Mouse (Mus musculus) adipocyte (in vitro differentiated cells): ENCODE measurements around the gene Clec4d.
"Not testable (repeated sequence)": the region's sequence is repeated elsewhere in the genome, so short reads cannot be mapped to it uniquely, and the experiment has no call there.

Experiments used
- DNase-seq: peaks from one replicate; pipeline ENCODE4 v3.0.0-alpha.2; 2016; ENCODE audit warnings: low spot score

The Clec4d gene

GRCm38 (mm10) chr6:123261555-123262161 is at the start of gene Clec4d:
TSS of gene Clec4d (plus strand) at chr6:123262111.
- no peak for DNase-seq

DNA sequence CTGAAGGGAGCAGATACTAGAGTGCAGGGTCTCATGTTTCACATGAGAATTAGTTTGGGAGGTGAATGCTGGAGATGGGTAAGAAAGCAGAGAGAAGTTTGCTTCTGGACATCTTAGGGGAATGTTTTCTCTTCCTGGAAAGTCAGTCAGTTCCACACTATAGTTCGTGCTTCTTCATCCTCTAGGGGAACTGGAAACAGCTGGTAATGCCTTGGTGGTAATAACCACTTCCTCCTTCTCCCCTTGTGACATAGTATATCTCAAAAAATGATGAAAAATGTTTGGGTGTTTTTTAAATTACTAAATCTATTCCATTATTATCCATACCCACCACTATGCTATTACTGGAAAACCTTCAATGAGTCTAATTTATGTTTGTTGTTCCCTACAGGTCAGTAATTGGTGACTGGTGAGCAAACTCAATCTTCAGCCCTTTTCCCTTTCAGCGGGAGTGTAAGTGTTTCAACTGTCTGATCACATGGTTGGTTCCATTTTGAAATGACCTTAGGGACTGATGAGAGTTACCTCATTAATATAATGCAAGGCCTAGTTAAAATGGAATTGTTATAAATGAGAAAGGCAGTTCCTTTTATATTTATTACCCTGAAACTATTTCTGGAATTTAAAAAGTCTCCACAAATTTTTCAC is 34.3 kb upstream of the Clec4d start:
- DNase-seq: no peak

- no peak for DNase-seq
These were observed 32.3 kb upstream of the Clec4d start, which contains the start of gene Clec4n for GRCm38 (mm10) chr6:123229644-123230043. TSS of gene Clec4n (plus strand) at chr6:123229843.

DNA sequence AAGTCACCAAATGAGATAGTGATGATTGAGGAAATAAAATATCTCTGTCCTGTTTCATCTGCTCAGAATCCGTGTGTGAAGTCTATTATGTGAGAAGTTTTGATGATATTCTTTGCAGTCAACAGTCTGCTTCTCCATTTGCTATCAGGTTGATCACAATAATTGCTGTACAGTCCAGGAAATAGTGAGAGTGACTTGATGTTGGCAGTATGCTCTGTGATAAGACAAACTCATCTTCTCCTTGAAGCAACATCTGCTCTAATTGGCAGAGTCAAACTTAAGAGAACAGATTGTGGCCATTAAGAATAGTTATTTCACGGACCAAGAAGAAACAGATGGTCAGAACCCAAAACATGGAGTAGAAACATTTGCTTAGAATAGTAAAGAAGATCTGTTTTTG is 30.8 kb upstream of the Clec4d start:
- DNase-seq: no peak

- no peak for DNase-seq
These were observed 24.3 kb upstream of the Clec4d start for GRCm38 (mm10) chr6:123237582-123237981.

DNA sequence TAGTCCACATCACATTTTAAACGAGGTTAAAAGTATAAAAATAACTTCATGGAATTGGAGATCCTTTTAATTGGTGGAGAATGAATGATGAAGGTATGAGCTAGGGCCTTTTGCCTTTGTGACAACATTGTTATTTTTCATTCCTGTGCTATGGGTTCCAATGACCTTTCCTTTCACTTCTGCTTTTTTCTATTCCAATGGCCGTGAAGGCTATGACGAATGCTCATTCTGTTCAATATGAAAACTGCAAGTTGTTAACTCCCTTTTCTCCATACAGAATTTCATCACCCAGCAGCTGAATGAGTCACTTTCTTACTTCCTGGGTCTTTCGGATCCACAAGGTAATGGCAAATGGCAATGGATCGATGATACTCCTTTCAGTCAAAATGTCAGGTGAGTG is 17.7 kb upstream of the Clec4d start:
- DNase-seq: no peak

DNA sequence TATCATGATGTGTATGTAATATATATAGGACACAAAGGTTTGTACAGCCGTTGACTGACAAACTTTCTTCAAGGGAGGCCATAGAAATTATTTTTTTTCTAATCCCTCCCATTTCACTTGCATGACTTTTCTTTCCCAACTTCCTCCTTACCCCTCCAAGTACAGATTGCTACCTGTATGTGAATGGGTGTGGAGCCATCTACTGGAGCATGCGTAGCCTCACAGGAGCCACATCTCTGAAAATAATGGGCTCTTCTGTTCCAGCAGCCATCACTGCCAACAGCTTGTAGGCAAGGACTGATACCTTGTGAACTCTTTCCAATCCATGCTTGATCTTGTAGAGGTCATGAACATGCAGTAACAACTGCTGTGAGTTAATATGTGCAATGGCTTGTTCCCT is 13.0 kb upstream of the Clec4d start:
- DNase-seq: not testable (repeated sequence)

GRCm38 (mm10) chr6:123252735-123253134 is 9.2 kb upstream of the Clec4d start:
- DNase-seq: no peak

GRCm38 (mm10) chr6:123258946-123259345 is 3.0 kb upstream of the Clec4d start:
- no peak for DNase-seq

DNA sequence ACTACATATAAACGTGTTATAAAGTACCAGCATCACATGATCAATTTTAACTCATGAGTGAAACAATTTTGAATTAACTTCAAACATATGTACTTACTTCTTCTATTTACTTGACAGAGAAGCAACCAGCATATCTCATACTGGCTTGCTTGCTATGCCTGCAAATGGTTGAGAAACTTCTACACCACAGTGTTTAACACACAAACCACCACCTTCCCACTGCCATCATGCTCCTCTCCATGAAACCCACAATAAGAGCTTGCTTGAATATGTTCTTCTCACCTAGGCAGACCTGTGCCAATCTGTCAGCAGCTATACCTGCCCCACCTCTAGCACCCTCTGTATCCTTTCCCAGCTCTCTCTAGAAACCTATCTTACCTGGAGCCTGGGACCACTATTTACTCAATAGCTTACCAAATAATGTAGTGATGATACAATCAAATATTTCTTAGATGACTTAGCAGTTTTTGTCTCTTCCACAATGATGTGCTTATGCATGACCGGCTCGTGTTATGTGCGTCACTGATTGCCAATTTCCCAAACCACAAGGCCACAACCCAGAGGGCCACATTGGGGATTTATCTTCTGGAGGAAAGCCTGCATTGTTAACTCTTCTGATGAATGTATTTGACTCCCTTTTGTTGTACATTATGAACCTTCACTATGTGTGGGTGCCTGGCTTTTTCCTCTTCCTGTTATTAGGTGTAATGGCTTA is 1.9 kb upstream of the Clec4d start:
- DNase-seq: no peak

DNA sequence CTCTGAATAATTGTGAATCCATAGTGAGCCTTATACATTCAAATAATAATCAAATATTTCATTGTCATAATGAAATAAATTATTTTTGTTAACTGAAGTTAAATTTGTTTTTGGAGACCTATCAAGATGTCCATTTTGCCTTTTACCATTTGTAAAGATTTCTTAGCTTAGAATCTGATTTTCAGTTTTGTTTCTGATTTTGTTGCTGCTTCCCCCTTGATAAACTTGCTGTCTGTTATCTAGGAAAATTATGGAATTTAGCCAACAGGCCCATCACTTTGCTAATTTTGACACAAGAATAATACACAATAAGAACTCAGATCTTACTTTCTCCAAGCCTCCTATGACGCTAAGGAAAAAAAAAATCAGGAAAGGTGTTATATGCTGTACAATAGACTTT is 1.0 kb upstream of the Clec4d start:
- no peak for DNase-seq

DNA sequence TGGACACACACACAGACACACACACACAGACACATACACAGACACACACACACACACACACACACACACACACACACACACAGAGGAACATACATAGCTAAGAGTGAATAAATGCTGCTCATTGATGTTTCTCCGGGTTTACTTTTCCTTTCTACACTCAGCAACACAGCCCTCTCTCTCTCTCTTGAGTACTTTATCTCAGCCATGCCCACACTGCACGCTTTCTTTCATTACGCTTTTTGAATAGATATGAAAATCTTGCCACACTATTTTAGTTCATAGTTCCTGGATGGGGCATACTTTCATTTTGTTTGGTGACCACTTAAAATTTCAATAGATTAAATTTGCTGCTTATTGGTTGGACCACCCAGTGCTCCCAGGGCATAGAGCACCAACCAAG is 2.3 kb downstream of the Clec4d start:
- DNase-seq: no peak

DNA sequence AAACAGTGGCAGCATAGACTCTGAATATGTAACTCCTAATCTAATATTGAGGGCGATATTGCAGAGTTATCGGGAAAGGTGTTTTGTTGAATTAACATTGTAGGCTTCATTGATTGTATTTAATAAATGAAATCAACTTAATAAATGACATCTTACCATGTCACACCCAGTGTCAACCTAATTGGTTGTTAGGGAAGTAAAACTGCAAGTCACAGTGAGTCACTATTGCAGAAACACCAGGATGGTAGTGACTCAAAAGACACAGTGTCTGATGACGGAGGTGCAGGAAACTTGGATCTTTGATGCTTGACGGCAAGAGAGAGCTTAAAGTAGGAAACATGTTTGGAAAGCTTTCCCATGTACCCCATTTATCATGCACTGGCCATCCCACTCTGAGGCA is 3.9 kb downstream of the Clec4d start:
- no peak for DNase-seq

DNA sequence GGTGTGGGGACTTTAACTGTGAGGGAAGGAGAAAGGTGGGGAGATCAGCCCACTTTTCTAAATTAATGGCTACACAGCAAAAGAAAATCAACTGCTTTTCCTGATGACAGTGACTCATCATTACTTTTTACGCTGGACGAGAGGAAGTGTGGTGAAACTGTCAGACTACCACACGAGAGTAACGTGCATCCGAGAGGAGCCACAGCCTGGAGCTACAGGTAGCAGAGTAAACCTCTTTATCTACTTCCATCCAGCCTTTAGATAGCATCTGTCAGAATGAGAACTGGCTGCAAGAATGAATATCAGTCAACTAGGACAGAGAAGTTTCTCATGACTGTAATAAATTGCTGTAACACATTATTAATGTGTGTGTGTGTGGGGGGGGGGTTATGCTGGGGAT is 5.0 kb downstream of the Clec4d start:
- no peak for DNase-seq

DNA sequence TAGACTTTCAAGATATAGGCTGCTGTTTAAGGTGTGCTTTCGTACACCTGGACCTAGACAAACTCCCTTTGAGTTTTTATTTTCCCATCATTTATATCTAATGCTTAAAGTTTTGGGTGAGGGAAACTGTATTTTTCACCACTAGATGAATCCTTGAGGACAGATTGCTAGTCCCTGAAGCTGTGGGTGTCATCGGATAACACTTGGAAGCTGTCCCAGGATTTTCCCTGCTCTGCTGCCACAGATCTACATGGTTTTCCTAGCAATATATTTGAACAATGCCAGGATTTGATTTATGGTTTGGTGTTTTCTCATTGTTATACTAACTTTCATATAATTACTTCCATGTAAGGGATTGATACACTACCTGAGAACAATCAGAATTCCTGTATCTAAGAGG is 17.5 kb downstream of the Clec4d start:
- DNase-seq: no peak

DNA sequence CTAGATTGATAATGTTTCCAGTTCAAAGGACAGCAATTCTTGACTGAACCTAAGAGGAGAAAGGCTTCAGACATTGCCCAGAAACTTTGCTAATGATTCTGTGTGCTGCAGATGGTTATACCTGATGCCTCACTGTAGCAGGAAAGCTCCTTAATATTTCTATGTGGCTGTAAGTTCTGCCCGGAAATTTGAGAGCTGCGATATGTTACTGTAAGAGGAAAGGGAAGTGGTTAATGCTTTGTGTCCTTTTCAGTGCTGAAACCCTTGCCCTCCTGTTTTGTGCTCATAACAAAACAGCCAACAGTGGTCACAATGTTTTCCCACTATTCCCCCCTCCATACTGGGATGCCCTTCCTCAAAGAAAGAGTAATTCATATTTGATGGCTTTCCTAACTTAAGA is 24.4 kb downstream of the Clec4d start:
- DNase-seq: no peak

GRCm38 (mm10) chr6:123288931-123289330 is 27.0 kb downstream of the Clec4d start:
- DNase-seq: no peak

DNA sequence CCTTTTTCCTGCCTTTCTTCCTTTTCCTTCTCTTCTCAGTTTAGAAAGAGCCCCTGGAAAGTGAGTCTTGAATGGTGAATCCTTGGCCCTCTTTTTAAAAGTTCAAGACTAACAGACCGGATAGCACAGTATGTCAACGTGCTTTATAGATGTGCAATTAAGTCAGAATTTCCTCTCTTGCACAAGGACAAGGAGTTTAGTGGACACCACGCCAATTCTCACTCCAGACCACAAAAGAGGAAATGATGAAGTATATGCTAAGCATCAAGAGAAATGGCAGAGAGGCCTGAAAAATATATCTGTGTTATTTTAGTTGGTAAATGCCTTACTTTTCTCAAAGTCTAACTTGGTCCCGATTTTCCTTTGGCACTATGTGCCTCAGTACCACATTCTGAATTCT is 27.8 kb downstream of the Clec4d start, which contains the start of gene Clec4e:
Gene Clec4e, minus strand, starts transcription at position 118 of the 400 bp plus-strand sequence.
- DNase-seq: no peak

GRCm38 (mm10) chr6:123292751-123293400 is 31.0 kb downstream of the Clec4d start:
- no peak for DNase-seq

DNA sequence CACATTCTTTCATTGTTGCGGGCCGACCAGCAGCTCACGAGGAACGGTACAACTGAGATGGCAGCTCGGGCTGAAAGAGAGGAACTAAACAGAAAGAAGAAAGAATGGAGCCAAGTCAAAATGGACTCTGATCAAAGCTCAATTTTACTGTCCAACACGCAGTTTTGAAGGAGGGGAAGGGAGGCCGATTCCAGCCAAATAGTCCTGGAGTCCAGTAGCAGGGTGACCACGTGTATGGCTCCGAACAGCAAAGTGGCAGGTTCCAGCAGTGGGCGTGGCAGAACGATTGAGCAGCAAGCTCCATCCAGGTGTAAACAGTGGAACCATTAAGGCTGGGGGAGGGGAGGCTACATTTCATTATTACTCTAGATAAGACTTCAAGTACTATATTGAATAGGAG is 31.6 kb downstream of the Clec4d start:
- not testable (repeated sequence) for DNase-seq

DNA sequence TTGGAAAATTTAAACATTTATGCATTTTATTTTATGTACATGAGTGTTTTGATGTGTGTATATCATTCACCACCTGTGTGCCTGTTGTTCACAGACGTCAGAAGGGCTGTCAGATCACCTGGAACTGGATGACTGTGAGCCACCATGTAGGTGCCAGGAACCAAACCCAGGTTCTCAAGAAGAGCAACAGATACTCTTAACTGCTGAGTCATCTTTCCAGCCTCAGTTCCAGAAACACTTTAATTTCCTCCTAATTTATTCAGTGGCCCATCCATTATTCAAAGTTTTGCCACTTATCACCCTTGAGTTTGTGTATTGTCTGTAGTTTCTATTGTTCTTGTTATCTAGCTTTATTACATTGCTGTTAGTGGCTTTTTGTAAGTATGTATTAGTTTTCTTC is 34.8 kb downstream of the Clec4d start:
- no peak for DNase-seq

DNA sequence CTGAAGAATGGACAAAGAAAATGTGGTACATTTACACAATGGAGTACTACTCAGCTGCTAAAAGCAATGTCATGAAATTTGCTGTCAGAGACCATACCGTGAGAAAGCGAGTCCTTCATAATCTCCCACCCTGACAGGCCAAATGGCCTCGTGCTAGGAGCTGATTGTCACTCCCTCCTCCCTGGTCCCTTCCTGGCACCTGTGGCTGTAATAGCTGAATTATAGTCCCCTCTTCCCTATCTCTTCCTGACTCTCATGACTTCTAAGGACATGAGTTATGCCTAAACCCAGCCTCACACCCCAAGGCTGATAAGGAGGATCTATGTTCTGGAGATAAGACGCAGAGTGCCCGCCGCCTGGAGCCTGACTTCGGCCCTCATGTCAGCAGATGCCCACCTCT is 44.4 kb downstream of the Clec4d start:
- not testable (repeated sequence) for DNase-seq

DNA sequence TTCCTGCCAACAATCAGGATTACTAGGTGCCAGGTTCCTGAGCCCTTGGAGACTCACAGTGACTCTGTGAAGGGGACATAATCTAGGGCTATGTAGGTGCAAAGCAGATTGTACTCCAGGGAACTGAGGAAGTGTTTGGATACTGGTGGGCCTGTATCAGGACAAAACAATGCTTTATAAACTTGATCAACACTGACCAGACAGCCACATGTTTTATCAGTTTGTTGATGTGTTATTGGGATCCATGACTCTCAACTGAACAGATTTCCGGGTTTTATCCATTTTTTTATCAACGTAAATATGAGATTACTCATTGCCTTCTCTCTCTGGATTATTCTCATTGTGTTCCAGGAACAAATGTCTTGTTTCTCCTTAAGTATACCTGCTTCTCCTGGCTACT is 46.1 kb downstream of the Clec4d start, which contains the start of gene Vmn2r19:
Gene Vmn2r19, plus strand, starts transcription at position 301 of the 400 bp plus-strand sequence.
- DNase-seq: no peak
